Mouse (Mus musculus): ENCODE results near the gene Gm10518. TPM values are rescaled to one million over a fixed set of nuclear protein-coding genes. Genes with fewer than 3 reads are reported as not detected.

The Gm10518 gene
- total and polyA plus RNA-seq, 2 experiments from 2014 or later, result not detected

DNA sequence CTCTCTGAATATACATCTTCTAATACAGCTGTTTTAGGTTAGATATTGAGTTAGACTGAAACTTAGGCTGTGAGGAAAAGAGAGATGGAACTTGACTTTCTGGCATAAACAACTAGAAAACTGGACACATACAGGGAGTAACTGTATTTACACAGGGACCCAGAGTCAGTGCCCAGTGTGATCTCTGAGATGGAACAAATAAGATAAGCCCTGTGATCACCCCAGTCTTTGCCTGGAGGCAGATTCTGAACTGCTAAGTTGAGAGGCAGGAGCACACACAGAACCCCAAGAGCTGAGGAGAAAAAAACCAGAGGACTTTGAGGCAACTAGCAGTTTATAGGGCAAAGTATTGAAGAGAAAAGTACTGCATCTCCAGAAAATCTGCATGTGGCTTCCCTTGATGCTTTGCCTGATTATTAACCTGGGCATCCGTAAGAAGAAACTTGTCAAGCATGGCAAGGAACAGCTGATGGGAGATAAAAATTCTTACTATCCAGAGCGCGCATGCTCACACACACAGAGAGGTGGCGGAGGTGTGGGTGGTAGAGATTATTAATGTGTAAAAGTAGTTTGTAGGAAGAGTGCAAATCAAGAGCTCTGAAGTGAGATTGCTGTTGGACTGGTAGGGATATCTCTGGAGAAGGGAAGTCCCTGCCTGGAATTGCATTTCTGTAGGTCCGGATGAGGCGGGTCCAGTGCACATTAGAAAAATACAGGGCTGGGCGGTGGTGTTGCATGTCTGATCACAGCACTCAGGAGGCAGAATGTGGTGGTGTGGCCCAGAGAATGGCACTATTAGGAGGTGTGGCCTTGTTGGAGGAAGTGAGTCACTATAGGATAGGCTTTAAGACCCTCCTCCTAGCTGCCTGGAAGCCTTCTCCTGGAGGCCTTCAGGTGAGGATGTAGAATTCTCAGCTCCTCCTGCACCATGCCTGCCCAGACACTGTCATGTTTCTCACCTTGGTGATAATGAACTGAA is 33.5 kb downstream of the Gm10518 start:
- Histone ChIP-seq H3K27ac (ENCODE audit: low read depth, low read length) (no peak overlapping the region), H3K4me3 (ENCODE audit: low read depth, low read length) (no peak overlapping the region), H3K27me3 (ENCODE audit: insufficient read depth, low read length) (no peaks in the 10 kb centered on the region), H3K9ac (replicated peaks; ENCODE audit: low read length, poor library complexity, severe bottlenecking) (no peak overlapping the region), H3K36me3 (ENCODE audit: insufficient read depth, low read length) (no peaks in the 10 kb centered on the region), H3K4me2 (ENCODE audit: low read depth, low read length, poor library complexity, severe bottlenecking) (no peak overlapping the region), H3K4me1 (ENCODE audit: insufficient read depth, low read length) (no peaks in the 10 kb centered on the region), H3K9me3 (ENCODE audit: low read length) (no peaks in the 10 kb centered on the region)
- 91% methylated on average over 7 of the region's 7 CpGs for WGBS
- no peak for ATAC-seq (ENCODE audit: low FRiP score)
- no peak for DNase-seq (ENCODE audit: low spot score)
- TF ChIP-seq CTCF (IDR thresholded peaks at IDR 0.05), result no peak

DNA sequence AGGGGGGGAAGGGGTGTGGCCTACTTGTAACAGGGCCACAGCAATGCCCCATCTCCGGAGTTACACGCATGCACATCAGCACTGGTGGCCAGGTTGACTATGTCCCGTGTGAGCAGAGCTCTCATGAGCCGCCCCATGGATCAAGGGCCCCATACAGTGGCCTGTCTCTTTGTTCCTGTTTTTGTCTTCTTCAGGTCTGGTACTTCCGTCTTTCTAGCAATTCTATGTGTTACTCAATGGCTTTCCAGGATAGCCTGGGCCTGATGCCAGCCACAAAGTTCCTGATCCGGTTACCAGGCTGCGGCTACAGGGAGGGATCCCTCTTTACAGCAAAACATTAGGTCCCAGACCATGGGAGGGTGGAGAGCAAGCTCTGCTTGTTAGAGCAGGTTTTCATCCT is 39.4 kb downstream of the Gm10518 start:
- Histone ChIP-seq H3K27me3 (ENCODE audit: insufficient read depth, low read length) (no peaks in the 10 kb centered on the region), H3K36me3 (ENCODE audit: insufficient read depth, low read length) (no peaks in the 10 kb centered on the region), H3K4me3 (ENCODE audit: low read depth, low read length) (no peak overlapping the region), H3K9ac (replicated peaks; ENCODE audit: low read length, poor library complexity, severe bottlenecking) (no peak overlapping the region), H3K27ac (ENCODE audit: low read depth, low read length) (no peak overlapping the region), H3K4me2 (ENCODE audit: low read depth, low read length, poor library complexity, severe bottlenecking) (no peak overlapping the region), H3K9me3 (ENCODE audit: low read length) (no peaks in the 10 kb centered on the region), H3K4me1 (ENCODE audit: insufficient read depth, low read length) (no peaks in the 10 kb centered on the region)
- peak; percentile 35 for DNase-seq (ENCODE audit: low spot score)
- WGBS, result 72% methylated on average over 7 of the region's 7 CpGs
- ATAC-seq (ENCODE audit: low FRiP score), result no peak
- TF ChIP-seq CTCF (IDR thresholded peaks at IDR 0.05), result no peak

DNA sequence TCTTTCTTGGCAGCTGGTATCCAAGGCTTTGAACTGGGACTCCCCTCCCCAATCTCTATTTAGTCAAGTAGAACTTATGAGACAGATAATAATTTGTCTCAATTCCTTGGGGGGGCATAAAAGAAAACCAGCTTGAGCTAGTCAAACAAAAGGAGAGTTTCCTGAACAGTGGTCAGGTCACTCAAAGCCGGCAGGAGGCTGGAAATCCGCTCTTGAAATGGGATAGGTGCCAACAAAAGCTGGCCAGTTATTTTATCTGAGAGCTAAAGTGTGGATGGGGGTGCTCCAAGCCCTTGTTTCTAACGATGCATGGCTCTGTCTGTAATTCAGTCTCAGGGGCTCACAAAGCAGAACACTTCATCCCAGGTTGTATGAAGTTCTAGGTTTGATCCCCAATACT is 40.8 kb downstream of the Gm10518 start:
- DNase-seq (ENCODE audit: low spot score), result no peak

DNA sequence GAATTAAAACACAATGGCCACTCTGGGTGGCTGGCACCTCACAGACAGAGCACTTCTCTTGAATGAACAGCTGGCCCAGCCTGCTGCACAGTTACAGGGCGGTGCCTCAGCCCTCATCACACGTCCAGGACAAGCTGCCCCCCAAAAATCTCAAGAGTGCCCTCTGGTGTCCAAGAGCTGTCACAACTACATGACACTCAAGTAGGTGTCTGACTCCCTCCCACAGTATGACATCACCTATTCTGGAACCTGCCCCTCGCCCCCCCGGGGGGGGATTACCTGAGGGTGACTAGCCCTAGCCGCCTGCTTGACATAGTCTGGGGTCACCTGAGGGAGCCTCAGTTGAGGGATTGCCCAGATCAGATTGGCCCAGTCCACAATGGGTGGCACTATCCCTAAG is 41.7 kb downstream of the Gm10518 start:
- ATAC-seq (ENCODE audit: low FRiP score), result peak; percentile 65; the same call in 1 of the 2 replicates
- H3K27ac ChIP-seq (ENCODE audit: low read depth, low read length), result no peak overlapping the region
- no peaks in the 10 kb centered on the region for H3K9me3 ChIP-seq (ENCODE audit: low read length)
- H3K4me3 ChIP-seq (ENCODE audit: low read depth, low read length), result no peak overlapping the region
- 25% methylated on average over 5 of the region's 5 CpGs for WGBS
- peak; percentile 64 for TF ChIP-seq CTCF (IDR thresholded peaks at IDR 0.05)
- no peaks in the 10 kb centered on the region for H3K36me3 ChIP-seq (ENCODE audit: insufficient read depth, low read length)
- H3K4me1 ChIP-seq (ENCODE audit: insufficient read depth, low read length), result no peaks in the 10 kb centered on the region
- H3K4me2 ChIP-seq (ENCODE audit: low read depth, low read length, poor library complexity, severe bottlenecking), result no peak overlapping the region
- H3K27me3 ChIP-seq (ENCODE audit: insufficient read depth, low read length), result no peaks in the 10 kb centered on the region
- H3K9ac ChIP-seq (replicated peaks; ENCODE audit: low read length, poor library complexity, severe bottlenecking), result no peak overlapping the region
- DNase-seq (ENCODE audit: low spot score), result peak; percentile 30

More for the DNA sequence above, 40.8 kb downstream of the Gm10518 start:
- H3K9ac ChIP-seq (replicated peaks; ENCODE audit: low read length, poor library complexity, severe bottlenecking), result no peak overlapping the region
- no peaks in the 10 kb centered on the region for H3K9me3 ChIP-seq (ENCODE audit: low read length)
- TF ChIP-seq CTCF (IDR thresholded peaks at IDR 0.05), result no peak
- H3K4me3 ChIP-seq (ENCODE audit: low read depth, low read length), result no peak overlapping the region
- H3K4me1 ChIP-seq (ENCODE audit: insufficient read depth, low read length), result no peaks in the 10 kb centered on the region
- ATAC-seq (ENCODE audit: low FRiP score), result no peak
- WGBS, result 32% methylated on average over 3 of the region's 3 CpGs
- H3K36me3 ChIP-seq (ENCODE audit: insufficient read depth, low read length), result no peaks in the 10 kb centered on the region
- H3K27ac ChIP-seq (ENCODE audit: low read depth, low read length), result no peak overlapping the region
- H3K27me3 ChIP-seq (ENCODE audit: insufficient read depth, low read length), result no peaks in the 10 kb centered on the region
- H3K4me2 ChIP-seq (ENCODE audit: low read depth, low read length, poor library complexity, severe bottlenecking), result no peak overlapping the region

DNA sequence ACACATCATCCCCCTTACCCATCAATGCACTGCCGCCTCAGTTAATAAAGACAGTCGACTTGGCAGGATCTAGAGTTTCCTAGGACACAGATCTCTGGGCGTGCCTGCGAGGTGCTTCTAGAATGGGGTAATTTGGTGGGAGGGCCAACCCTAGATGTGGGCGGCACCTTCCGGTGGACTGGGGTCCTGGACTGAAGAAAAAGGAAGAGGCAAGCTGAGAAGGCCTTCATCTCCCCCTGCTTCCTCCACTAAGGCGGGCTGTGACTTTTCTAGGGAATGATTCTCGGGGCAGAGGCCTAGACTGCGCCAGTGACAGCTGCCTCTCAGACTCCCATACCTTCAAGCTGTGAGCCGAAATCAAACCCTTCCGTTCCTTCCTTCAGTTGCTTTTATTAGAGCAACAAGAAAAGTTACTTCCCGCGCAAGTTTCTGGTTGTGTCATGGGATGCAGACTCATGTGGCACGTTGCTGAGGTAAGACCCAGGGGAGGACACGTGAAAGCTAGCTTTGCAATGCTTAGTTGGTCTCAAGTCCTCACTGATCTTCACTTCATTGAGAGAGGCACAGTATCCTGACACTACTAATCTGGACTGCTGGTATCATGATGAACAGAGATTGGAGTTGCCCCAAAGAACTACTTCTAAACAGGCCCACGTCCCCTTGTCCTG is 42.8 kb downstream of the Gm10518 start:
- no peaks in the 10 kb centered on the region for H3K4me1 ChIP-seq (ENCODE audit: insufficient read depth, low read length)
- H3K4me2 ChIP-seq (ENCODE audit: low read depth, low read length, poor library complexity, severe bottlenecking), result no peak overlapping the region
- H3K9me3 ChIP-seq (ENCODE audit: low read length), result no peaks in the 10 kb centered on the region
- H3K36me3 ChIP-seq (ENCODE audit: insufficient read depth, low read length), result no peaks in the 10 kb centered on the region
- ATAC-seq (ENCODE audit: low FRiP score) (no peak), DNase-seq (ENCODE audit: low spot score) (no peak)
- H3K9ac ChIP-seq (replicated peaks; ENCODE audit: low read length, poor library complexity, severe bottlenecking), result no peak overlapping the region
- TF ChIP-seq CTCF (IDR thresholded peaks at IDR 0.05), result no peak
- H3K27ac ChIP-seq (ENCODE audit: low read depth, low read length), result no peak overlapping the region
- H3K27me3 ChIP-seq (ENCODE audit: insufficient read depth, low read length), result no peaks in the 10 kb centered on the region
- H3K4me3 ChIP-seq (ENCODE audit: low read depth, low read length), result no peak overlapping the region
- WGBS, result 84% methylated on average over 16 of the region's 16 CpGs

DNA sequence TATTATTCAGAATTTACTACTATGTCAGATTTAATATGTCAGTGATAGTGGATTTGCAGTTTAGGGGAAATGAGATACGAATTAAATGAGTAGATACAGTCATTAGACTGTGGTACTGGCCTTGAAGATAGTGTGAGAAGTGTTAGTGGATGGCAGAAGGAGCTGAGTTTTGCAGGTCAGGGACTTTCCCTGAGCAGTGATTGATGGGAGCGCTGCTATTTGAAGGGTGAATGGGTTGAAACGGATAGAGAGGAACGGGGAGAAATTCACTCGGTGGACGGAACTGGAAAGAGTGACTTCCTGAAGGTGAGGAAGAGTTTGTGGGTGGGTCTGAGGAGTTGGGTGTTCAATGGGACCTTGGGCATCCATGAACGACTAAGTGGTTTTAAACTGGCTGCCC is 44.0 kb downstream of the Gm10518 start:
- 54% methylated on average over 7 of the region's 7 CpGs for WGBS
- Histone ChIP-seq H3K4me2 (ENCODE audit: low read depth, low read length, poor library complexity, severe bottlenecking) (no peak overlapping the region), H3K9ac (replicated peaks; ENCODE audit: low read length, poor library complexity, severe bottlenecking) (no peak overlapping the region)

More for the DNA sequence above, 44.0 kb downstream of the Gm10518 start:
- Histone ChIP-seq H3K27me3 (ENCODE audit: insufficient read depth, low read length) (no peaks in the 10 kb centered on the region), H3K27ac (ENCODE audit: low read depth, low read length) (no peak overlapping the region), H3K36me3 (ENCODE audit: insufficient read depth, low read length) (no peaks in the 10 kb centered on the region), H3K9me3 (ENCODE audit: low read length) (no peaks in the 10 kb centered on the region), H3K4me3 (ENCODE audit: low read depth, low read length) (no peak overlapping the region), H3K4me1 (ENCODE audit: insufficient read depth, low read length) (no peaks in the 10 kb centered on the region)
- no peak for DNase-seq (ENCODE audit: low spot score)
- no peak for ATAC-seq (ENCODE audit: low FRiP score)
- no peak for TF ChIP-seq CTCF (IDR thresholded peaks at IDR 0.05)
